In the genomic region with DNA sequence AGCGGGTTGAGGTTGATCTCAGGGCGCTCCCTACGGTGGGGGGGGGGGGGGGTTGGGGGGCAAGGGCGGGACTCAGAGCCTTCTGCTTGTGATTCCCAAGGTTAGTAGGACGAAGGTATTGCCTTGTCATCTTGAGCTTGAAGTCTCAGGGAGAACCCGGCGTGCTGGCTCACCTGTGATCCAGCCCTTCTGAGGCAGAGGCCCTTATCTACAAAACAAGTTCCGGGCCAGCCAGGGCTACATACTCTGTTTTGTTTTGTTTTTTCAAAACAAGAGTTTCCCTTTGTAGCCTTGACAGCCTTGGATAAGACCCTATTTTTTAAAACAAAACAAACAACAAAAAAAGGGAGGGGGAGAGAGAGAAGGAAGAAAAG, we compare ENCODE assay signal across 9 mouse cellular contexts. TPM values are rescaled to one million over a fixed set of nuclear protein-coding genes. Genes with fewer than 3 reads are reported as not detected.
DNase-seq lines count a peak whose midpoint lies in the region; ATAC-seq and TF ChIP-seq lines count a peak whose summit lies in the region.
"Had no signal": no experiment of that assay in that cellular context is flagged by ENCODE, and none has a peak within 500 bp of the region (broad histone marks: within the 10 kb centered on the region; RNA-seq: fewer than 3 reads in every experiment).

No protein-coding gene starts in this region.

- peak overlapping the region; percentile 92 for H3K4me2 ChIP-seq in heart, embryonic 12.5 days
- peak overlapping the region; percentile 94 for H3K4me2 ChIP-seq in forebrain, embryonic 12.5 days
- peak overlapping the region; percentile 100 for H3K4me2 ChIP-seq in liver, embryonic 14.5 days (ENCODE audit: low read depth)

- H3K4me1 ChIP-seq in heart, embryonic 12.5 days (replicated peaks), result no peaks in the 10 kb centered on the region
- H3K4me1 ChIP-seq in E14TG2a.4 (replicated peaks; ENCODE audit: low read depth, low read length), result peaks cover 67% of the 10 kb centered on the region
- peaks cover 3% of the 10 kb centered on the region; the same call in 1 of the 2 replicates for H3K4me1 ChIP-seq in forebrain, embryonic 12.5 days
- peaks cover 8 to 15% of the 10 kb centered on the region in 2 experiments for H3K4me1 ChIP-seq in liver, embryonic 14.5 days (replicated peaks; ENCODE audit: control insufficient read depth in 2 of 2, insufficient read depth in 2 of 2, low read length in 1 of 2)

- WGBS in heart, embryonic 12.5 days, result under 1% methylated on average over 7 of the region's 8 CpGs
- 4% methylated on average over 7 of the region's 8 CpGs for WGBS in forebrain, embryonic 12.5 days
- under 1% methylated on average over 6 of the region's 8 CpGs for WGBS in liver, embryonic 14.5 days (ENCODE audit: insufficient replicate concordance)

- no peak for TF ChIP-seq CTCF in E14TG2a.4 (conservative IDR thresholded peaks at IDR 0.05; ENCODE audit: low read length)
- TF ChIP-seq CTCF in liver, embryonic 14.5 days (IDR thresholded peaks at IDR 0.05; ENCODE audit: low read depth), result no peak

- no peak overlapping the region; the same call in 1 of the 2 replicates for H3K27ac ChIP-seq in heart, embryonic 12.5 days (ENCODE audit: poor library complexity, severe bottlenecking)
- no peak overlapping the region for H3K27ac ChIP-seq in forebrain, embryonic 12.5 days
- peak overlapping the region; percentile 59 for H3K27ac ChIP-seq in liver, embryonic 14.5 days

- TF ChIP-seq EP300 in liver, embryonic 14.5 days (IDR thresholded peaks at IDR 0.05; ENCODE audit: low read depth), result no peak

- no peaks in the 10 kb centered on the region for H3K27me3 ChIP-seq in heart, embryonic 12.5 days (replicated peaks)
- no peaks in the 10 kb centered on the region for H3K27me3 ChIP-seq in E14TG2a.4 (ENCODE audit: insufficient read depth, low read length)
- H3K27me3 ChIP-seq in forebrain, embryonic 12.5 days, result no peaks in the 10 kb centered on the region
- no peaks in the 10 kb centered on the region for H3K27me3 ChIP-seq in liver, embryonic 14.5 days (ENCODE audit: control insufficient read depth, insufficient read depth, low read length)

- no peaks in the 10 kb centered on the region for H3K36me3 ChIP-seq in heart, embryonic 12.5 days
- peaks cover 33% of the 10 kb centered on the region for H3K36me3 ChIP-seq in E14TG2a.4 (ENCODE audit: insufficient read depth, low read length)
- H3K36me3 ChIP-seq in forebrain, embryonic 12.5 days (replicated peaks), result no peaks in the 10 kb centered on the region
- no peaks in the 10 kb centered on the region for H3K36me3 ChIP-seq in liver, embryonic 14.5 days (replicated peaks; ENCODE audit: control insufficient read depth, insufficient read depth, low read depth)

- H3K9ac ChIP-seq in heart, embryonic 12.5 days, result no peak overlapping the region; the same call in 1 of the 2 replicates
- H3K9ac ChIP-seq in forebrain, embryonic 12.5 days, result no peak overlapping the region
- H3K9ac ChIP-seq in liver, embryonic 14.5 days (replicated peaks), result peak overlapping the region; percentile 59

- H3K9me3 ChIP-seq in heart, embryonic 12.5 days (replicated peaks), result no peaks in the 10 kb centered on the region
- H3K9me3 ChIP-seq in E14TG2a.4 (ENCODE audit: low read length), result no peaks in the 10 kb centered on the region
- H3K9me3 ChIP-seq in forebrain, embryonic 12.5 days, result no peaks in the 10 kb centered on the region
- no peaks in the 10 kb centered on the region for H3K9me3 ChIP-seq in liver, embryonic 14.5 days (ENCODE audit: control insufficient read depth, low read length)

- peak overlapping the region; percentile 56 for H3K4me3 ChIP-seq in heart, embryonic 12.5 days
- H3K4me3 ChIP-seq in E14TG2a.4 (replicated peaks; ENCODE audit: low read length), result peak overlapping the region; percentile 58
- H3K4me3 ChIP-seq in forebrain, embryonic 12.5 days (replicated peaks), result peak overlapping the region; percentile 56
- H3K4me3 ChIP-seq in liver, embryonic 14.5 days (ENCODE audit: insufficient read depth in 1 of 2, low read depth in 2 of 2, low read length in 2 of 2), result peak overlapping the region; percentile 64 to 84

- DNase-seq in heart, postnatal 36 days, result no peak
- DNase-seq in liver, embryonic 14.5 days (ENCODE audit: low read depth in 3 of 3, low spot score in 3 of 3), result peak in 1 of 3 experiments; percentile 54
- DNase-seq in right cerebral cortex, postnatal 36 days (ENCODE audit: low spot score in 2 of 2), result no peak
- no peak for DNase-seq in left cerebral cortex, adult 9 months (ENCODE audit: low spot score in 2 of 2)
- no peak for DNase-seq in frontal cortex, postnatal 36 days (ENCODE audit: low spot score in 2 of 2)

- intact Hi-C loops in heart, postnatal 36 days (cut with DNase I), result loop anchor here (2.0 kb wide), 1 partner anchor 34 kb away; a partner anchor contains a TSS

- peak; percentile 75 for ATAC-seq in heart, embryonic 12.5 days (ENCODE audit: insufficient number of reproducible peaks, low FRiP score)
- no peak for ATAC-seq in forebrain, embryonic 12.5 days (ENCODE audit: low FRiP score)
- ATAC-seq in liver, embryonic 14.5 days (ENCODE audit: insufficient read depth), result peak; percentile 66

RNA-seq across cellular contexts. Expression of a gene that starts 0.3 kb away (rescaled TPM):
- polyA plus RNA-seq in heart, embryonic 12.5 days (2016; fragmentation: Nextera tagmentation; extraction: Ambion mirVana), result 17.7 and 19.6 TPM in 2 replicates
- 10 to 100 TPM; 24.8 to 26.0 TPM for total RNA-seq in heart, postnatal 36 days (2021)
- polyA plus RNA-seq in forebrain, embryonic 12.5 days (2016; fragmentation: Nextera tagmentation; extraction: Ambion mirVana), result 42.0 and 44.0 TPM in 2 replicates
- 22.6 and 23.4 TPM in 2 replicates for polyA plus RNA-seq in liver, embryonic 14.5 days (2012; rRNA removed)
- polyA plus RNA-seq in liver, embryonic 14.5 days (2014; fragmentation: Nextera tagmentation; extraction: Ambion mirVana), result 17.6 and 21.1 TPM in 2 replicates

RNA-seq across cellular contexts. Expression of a gene that starts 19.3 kb away (rescaled TPM):
- not detected in 2 replicates for polyA plus RNA-seq in heart, embryonic 12.5 days (2016; fragmentation: Nextera tagmentation; extraction: Ambion mirVana)
- total RNA-seq in heart, postnatal 36 days (2021), result not detected
- polyA plus RNA-seq in forebrain, embryonic 12.5 days (2016; fragmentation: Nextera tagmentation; extraction: Ambion mirVana), result not detected in 2 replicates
- polyA plus RNA-seq in liver, embryonic 14.5 days (2012; rRNA removed), result not detected in 2 replicates
- polyA plus RNA-seq in liver, embryonic 14.5 days (2014; fragmentation: Nextera tagmentation; extraction: Ambion mirVana), result not detected in 2 replicates
- total RNA-seq: common myeloid progenitor, adult 5-6 weeks had no signal

RNA-seq across cellular contexts. Expression of a gene that starts 24.5 kb away (rescaled TPM):
- polyA plus RNA-seq in heart, embryonic 12.5 days (2016; fragmentation: Nextera tagmentation; extraction: Ambion mirVana), result 6.2 and 6.3 TPM in 2 replicates
- total RNA-seq in heart, postnatal 36 days (2021), result 10 to 100 TPM; 72.5 to 86.4 TPM
- 35.8 and 39.9 TPM in 2 replicates for polyA plus RNA-seq in forebrain, embryonic 12.5 days (2016; fragmentation: Nextera tagmentation; extraction: Ambion mirVana)
- 0.45 and 0.70 TPM in 2 replicates for polyA plus RNA-seq in liver, embryonic 14.5 days (2012; rRNA removed)
- polyA plus RNA-seq in liver, embryonic 14.5 days (2014; fragmentation: Nextera tagmentation; extraction: Ambion mirVana), result 0.52 and 0.58 TPM in 2 replicates
- total RNA-seq: common myeloid progenitor, adult 5-6 weeks had no signal

RNA-seq across cellular contexts. Expression of a gene that starts 26.6 kb away (rescaled TPM):
- polyA plus RNA-seq in heart, embryonic 12.5 days (2016; fragmentation: Nextera tagmentation; extraction: Ambion mirVana), result 68.7 and 80.2 TPM in 2 replicates
- total RNA-seq in heart, postnatal 36 days (2021), result 10 to 100 TPM; 25.0 to 26.5 TPM
- 58.5 and 64.4 TPM in 2 replicates for polyA plus RNA-seq in forebrain, embryonic 12.5 days (2016; fragmentation: Nextera tagmentation; extraction: Ambion mirVana)
- 13.9 and 22.1 TPM in 2 replicates for polyA plus RNA-seq in liver, embryonic 14.5 days (2012; rRNA removed)
- 52.9 and 62.3 TPM in 2 replicates for polyA plus RNA-seq in liver, embryonic 14.5 days (2014; fragmentation: Nextera tagmentation; extraction: Ambion mirVana)

RNA-seq across cellular contexts. Expression of a gene that starts 35.0 kb away (rescaled TPM):
- 106 and 121 TPM in 2 replicates for polyA plus RNA-seq in heart, embryonic 12.5 days (2016; fragmentation: Nextera tagmentation; extraction: Ambion mirVana)
- total RNA-seq in heart, postnatal 36 days (2021), result 10 to 100 TPM in 1 of 2 experiments, 1 to 10 TPM in 1; 9.0 to 10.6 TPM
- 69.8 and 75.6 TPM in 2 replicates for polyA plus RNA-seq in forebrain, embryonic 12.5 days (2016; fragmentation: Nextera tagmentation; extraction: Ambion mirVana)
- 13.2 and 13.7 TPM in 2 replicates for polyA plus RNA-seq in liver, embryonic 14.5 days (2012; rRNA removed)
- polyA plus RNA-seq in liver, embryonic 14.5 days (2014; fragmentation: Nextera tagmentation; extraction: Ambion mirVana), result 68.3 and 77.5 TPM in 2 replicates
